Mouse (Mus musculus) heart, adult 2 months (tissue): ENCODE data around the gene Thbs2.

ENCODE experiments used
- CTCF ChIP-seq: fragments of 200-600 bp; IDR thresholded peaks from 2 replicates; pipeline ENCODE4 v1.8.1; 2022; ENCODE audit warnings: antibody characterized with exemption, mild to moderate bottlenecking, moderate library complexity
- POLR2A ChIP-seq: fragments of 200-500 bp; IDR thresholded peaks from 2 replicates; pipeline ENCODE4 v1.6.1; 2011; ENCODE audit warnings: mild to moderate bottlenecking, low read depth, low read length, control low read depth; ENCODE audit not compliant: insufficient read depth

DNA sequence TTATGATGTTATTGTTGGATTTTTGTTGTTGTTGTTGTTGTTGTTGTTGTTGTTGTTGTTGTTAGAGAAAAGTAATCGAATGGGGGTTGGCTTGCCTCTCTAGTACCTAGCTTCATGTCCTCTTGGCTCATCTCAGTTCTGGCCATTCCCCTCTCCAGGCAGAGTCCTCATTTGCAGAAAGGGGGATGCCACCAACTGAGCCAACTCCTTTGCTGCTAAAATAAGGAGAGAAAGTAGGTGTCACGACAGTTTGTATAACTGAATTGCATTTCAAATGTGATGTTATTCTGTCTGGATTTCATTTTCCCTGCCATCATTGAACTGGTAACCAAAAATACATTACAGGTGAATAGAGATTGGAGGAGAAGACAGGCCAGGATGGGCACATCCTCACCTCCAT is 35.9 kb downstream of the Thbs2 start:
- no peak for TF ChIP-seq POLR2A
- no peak for TF ChIP-seq CTCF
